Mouse (Mus musculus) liver, postnatal 0 days (tissue): ENCODE results near the gene Lig1. TPM values are rescaled to one million over a fixed set of nuclear protein-coding genes. Genes with fewer than 3 reads are reported as not detected.

Experiments
- ATAC-seq: fragments of 200-750 bp; cut with Nextera tagmentation; 2 replicates; pipeline ENCODE4 v1.8.0; 2017; ENCODE audit warnings: mild to moderate bottlenecking, moderate library complexity
- DNase-seq: peaks from one replicate; pipeline ENCODE4 v3.0.0-alpha.2; 2016
- H3K27ac ChIP-seq: fragments of 300-500 bp; sonication (generic); 2 replicates; pipeline ENCODE4 v1.5.1; 2014; ENCODE audit warnings: antibody characterized with exemption, moderate library complexity, mild to moderate bottlenecking, low read depth
- H3K27me3 ChIP-seq: fragments of 300-500 bp; sonication (generic); 2 replicates; pipeline ENCODE4 v1.6.1; 2014; ENCODE audit warnings: low read length, control low read depth, mixed read lengths; ENCODE audit not compliant: insufficient read depth
- H3K36me3 ChIP-seq: fragments of 300-500 bp; sonication (generic); replicated peaks from 2 replicates; pipeline ENCODE4 v1.6.1; 2014; ENCODE audit warnings: mild to moderate bottlenecking, control low read depth, low read length, moderate library complexity, mixed read lengths; ENCODE audit not compliant: insufficient read depth
- H3K4me1 ChIP-seq: fragments of 300-500 bp; sonication (generic); 2 replicates; pipeline ENCODE4 v1.6.1; 2014; ENCODE audit warnings: antibody characterized with exemption, mild to moderate bottlenecking, control low read depth; ENCODE audit not compliant: insufficient read depth
- H3K4me2 ChIP-seq: fragments of 300-500 bp; sonication (generic); 2 replicates; pipeline ENCODE4 v1.6.1; 2014; ENCODE audit warnings: low read depth, mild to moderate bottlenecking, low read length, moderate library complexity, mixed read lengths
- H3K4me3 ChIP-seq: fragments of 300-500 bp; sonication (generic); 2 replicates; pipeline ENCODE4 v1.5.1; 2014; ENCODE audit warnings: low read depth, low read length
- H3K9ac ChIP-seq: fragments of 300-500 bp; sonication (generic); replicated peaks from 2 replicates; pipeline ENCODE4 v1.6.1; 2014; ENCODE audit warnings: mild to moderate bottlenecking, moderate library complexity
- H3K9me3 ChIP-seq: fragments of 300-500 bp; sonication (generic); 2 replicates; pipeline ENCODE4 v1.6.1; 2016; ENCODE audit warnings: mild to moderate bottlenecking, control low read depth, low read length, mixed read lengths
- CTCF ChIP-seq: sonication (generic); IDR thresholded peaks from 2 replicates; pipeline ENCODE4 v1.5.1; 2016; ENCODE audit warnings: antibody characterized with exemption, low read depth
- EP300 ChIP-seq: IDR thresholded peaks from 2 replicates; pipeline ENCODE4 v1.6.1; 2016; ENCODE audit warnings: antibody characterized with exemption, low read depth, mild to moderate bottlenecking
- WGBS: fragments of 180-500 bp; shearing (Covaris S2); extraction: QIAGEN DNeasy Blood & Tissue Kit; methylation state at CpG from one replicate; pipeline ENCODE4 v1.1.7; 2014; ENCODE audit not compliant: insufficient replicate concordance; 5-methylcytosine and 5-hydroxymethylcytosine counted together
- polyA plus RNA-seq: library from polyadenylated mRNA; unstranded; fragments of >200 nt; fragmentation: Nextera tagmentation; extraction: Ambion mirVana; gene quantifications from 2 replicates; pipeline ENCODE4 v1.2.1, GENCODE M21; 2015

The Lig1 gene
- polyA plus RNA-seq: 50.9 and 60.5 TPM in 2 replicates

DNA sequence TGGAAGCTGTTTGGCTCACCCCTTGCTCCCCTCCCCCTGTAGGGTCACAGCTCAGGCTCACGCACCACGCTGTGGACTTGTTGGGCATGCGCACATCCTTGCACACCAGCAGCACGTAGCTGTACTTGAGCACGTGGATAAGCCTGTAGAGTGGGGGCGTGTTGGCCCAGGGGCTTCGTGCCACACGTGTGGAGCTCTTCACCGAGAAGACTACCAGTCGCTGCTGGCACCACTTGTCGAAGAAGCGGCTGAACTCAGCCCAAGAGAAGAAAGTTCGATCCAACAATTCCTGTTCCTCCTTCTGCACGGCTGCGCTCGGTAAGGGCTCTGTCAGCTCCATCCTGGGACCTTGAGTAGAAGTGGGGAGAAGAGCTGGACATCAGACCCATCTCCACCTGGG, at the start of gene Lig1:
Gene Lig1 (plus strand): TSS at position 203 of the 400 bp plus-strand sequence.
- 93% methylated on average over 16 of the region's 16 CpGs for WGBS
- TF ChIP-seq CTCF: no peak
- H3K27ac ChIP-seq: peak within 1 kb of the TSS; percentile 85; the same call in 1 of the 2 replicates

DNA sequence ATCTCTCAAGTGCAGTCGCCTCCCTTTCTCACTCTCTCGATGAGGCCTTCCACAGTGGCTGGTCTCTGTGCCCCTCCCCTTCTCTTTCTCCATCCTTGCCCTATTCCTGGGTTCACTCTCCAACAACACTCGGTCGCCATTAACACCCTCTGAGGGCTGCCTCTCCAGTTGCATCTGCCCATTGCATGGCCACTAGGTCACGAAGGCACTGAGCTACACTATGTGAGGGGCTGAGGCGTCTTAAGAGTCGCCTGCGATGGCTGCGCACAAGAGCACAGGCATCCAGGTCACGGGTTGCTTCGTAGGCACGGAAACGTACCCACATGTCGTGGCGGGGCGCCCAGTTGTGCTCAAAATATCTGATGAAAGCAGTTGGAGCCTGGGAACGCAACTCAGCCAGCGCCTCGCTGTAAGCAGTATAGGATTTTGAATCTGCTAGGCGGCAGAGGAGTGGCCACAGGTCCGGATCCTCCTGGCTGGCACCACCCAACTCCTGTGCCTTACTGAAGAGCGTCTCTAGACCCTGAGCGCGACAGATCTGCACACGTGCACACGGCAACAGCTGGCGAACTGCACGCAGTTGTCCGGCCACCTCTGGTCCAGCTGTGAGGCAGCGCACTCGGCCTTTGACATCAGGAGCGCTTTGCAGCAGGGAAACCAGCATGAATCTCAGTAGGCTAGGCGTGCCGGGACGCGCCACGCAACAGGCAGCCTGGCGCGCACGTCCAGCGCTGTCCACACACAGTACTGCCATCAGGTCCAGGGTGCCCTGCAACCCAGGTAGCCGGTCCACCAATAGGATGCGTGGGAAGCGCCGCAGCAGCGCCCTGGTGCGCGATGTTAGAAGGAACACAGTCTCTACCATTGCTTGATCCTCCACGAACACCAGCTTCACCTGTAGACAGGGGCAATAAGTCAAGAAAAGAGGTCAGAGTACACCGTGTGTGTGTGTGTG, 16.1 kb upstream of the Lig1 start:
- no peak overlapping the region for H3K9ac ChIP-seq

More for the DNA sequence above, at the start of gene Lig1:
- Histone ChIP-seq H3K9me3 (no peaks in the 10 kb centered on the region), H3K36me3 (peaks cover 16% of the 10 kb centered on the region; the same call in 1 of the 2 replicates), H3K9ac (peak within 1 kb of the TSS; percentile 66), H3K4me1 (peaks cover 6% of the 10 kb centered on the region), H3K4me3 (peak within 1 kb of the TSS; percentile 74), H3K4me2 (peak within 1 kb of the TSS; percentile 96), H3K27me3 (no peaks in the 10 kb centered on the region)
- DNase-seq (no peak), ATAC-seq (no peak)

DNA sequence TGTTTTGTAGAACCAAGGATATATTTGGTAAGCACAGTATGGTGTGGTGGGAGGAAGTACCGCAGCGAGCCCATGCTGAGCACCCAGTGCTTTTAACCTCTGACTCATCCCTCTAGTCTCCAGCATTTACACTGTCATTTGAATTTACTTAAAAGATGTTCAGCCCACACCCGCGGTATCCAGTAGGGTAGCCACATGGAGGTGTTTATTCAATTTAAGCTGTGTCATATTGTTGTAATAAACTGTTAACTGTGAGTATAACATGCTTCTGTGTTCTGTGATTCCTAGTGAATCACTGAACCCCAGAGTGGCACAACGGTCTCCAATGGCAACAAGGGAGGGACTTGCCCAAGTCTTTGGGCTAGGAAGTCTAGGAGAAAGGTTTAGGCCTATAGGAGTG, 13.2 kb upstream of the Lig1 start:
- Histone ChIP-seq H3K27me3 (no peaks in the 10 kb centered on the region), H3K9me3 (no peaks in the 10 kb centered on the region), H3K4me3 (no peak overlapping the region), H3K27ac (no peak overlapping the region), H3K36me3 (no peaks in the 10 kb centered on the region), H3K9ac (no peak overlapping the region), H3K4me1 (no peaks in the 10 kb centered on the region), H3K4me2 (no peak overlapping the region)
- no peak for TF ChIP-seq CTCF
- TF ChIP-seq EP300: no peak
- WGBS: 79% methylated on average over 5 of the region's 5 CpGs
- no peak for DNase-seq
- no peak for ATAC-seq

More for the DNA sequence above, 16.1 kb upstream of the Lig1 start:
- Histone ChIP-seq H3K4me3 (no peak overlapping the region), H3K4me2 (no peak overlapping the region), H3K27ac (no peak overlapping the region), H3K36me3 (no peaks in the 10 kb centered on the region), H3K27me3 (no peaks in the 10 kb centered on the region), H3K9me3 (no peaks in the 10 kb centered on the region), H3K4me1 (no peaks in the 10 kb centered on the region)
- ATAC-seq (no peak), DNase-seq (no peak)
- WGBS: 48% methylated on average over 50 of the region's 50 CpGs
- TF ChIP-seq EP300 (no peak), CTCF (no peak)

DNA sequence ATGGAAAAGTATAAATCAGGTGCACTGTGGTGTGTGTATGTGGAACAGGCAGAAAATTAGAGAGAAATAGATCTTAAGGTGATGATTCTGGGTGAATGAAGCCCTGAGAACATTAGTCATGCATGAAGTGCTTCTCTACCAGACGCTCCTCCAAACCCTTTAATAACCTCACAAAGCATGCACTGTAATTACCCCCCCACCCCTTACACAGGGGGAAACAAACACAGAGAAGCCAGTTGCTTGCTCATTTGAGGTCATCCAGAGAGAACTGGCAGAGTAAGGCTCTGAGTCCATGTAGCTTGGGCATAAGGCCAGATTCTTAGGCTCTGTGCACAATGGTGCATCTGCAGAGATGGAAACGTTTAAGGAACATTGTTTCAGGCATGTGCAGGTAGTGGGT, 12.7 kb upstream of the Lig1 start:
- no peaks in the 10 kb centered on the region for H3K27me3 ChIP-seq
- ATAC-seq (no peak), DNase-seq (no peak)
- 74% methylated on average over 2 of the region's 2 CpGs for WGBS
- H3K9me3 ChIP-seq: no peaks in the 10 kb centered on the region
- H3K4me2 ChIP-seq: no peak overlapping the region
- H3K9ac ChIP-seq: no peak overlapping the region
- no peak overlapping the region for H3K27ac ChIP-seq
- H3K4me1 ChIP-seq: no peaks in the 10 kb centered on the region
- no peak overlapping the region for H3K4me3 ChIP-seq
- H3K36me3 ChIP-seq: no peaks in the 10 kb centered on the region
- no peak for TF ChIP-seq EP300
- no peak for TF ChIP-seq CTCF

DNA sequence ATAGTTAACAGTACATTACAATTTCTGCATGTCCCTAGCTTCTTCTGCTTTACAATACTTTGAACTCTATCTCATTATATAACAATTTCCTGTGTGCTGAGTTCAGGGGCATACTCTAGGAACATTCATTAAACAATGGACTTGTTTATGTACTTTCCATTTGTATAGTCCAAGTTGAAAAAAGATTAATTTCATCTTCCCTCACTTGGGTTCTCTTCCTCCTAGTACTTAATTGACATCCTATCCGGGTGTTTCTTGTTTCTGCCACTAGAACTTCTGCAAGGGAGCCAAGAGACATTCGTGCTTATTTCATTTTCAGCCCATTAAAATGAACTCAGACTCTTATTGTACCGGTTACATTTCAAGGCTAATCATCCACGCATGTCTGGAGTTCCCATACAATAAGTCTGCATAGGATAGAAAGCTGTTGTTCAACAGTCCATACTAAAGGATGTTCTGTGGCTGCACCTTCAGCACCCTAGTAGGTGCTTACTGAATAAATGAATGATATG, 8.3 kb upstream of the Lig1 start:
- TF ChIP-seq CTCF (no peak), EP300 (no peak)
- H3K27me3 ChIP-seq: no peaks in the 10 kb centered on the region
- no peaks in the 10 kb centered on the region for H3K36me3 ChIP-seq
- no peaks in the 10 kb centered on the region for H3K4me1 ChIP-seq
- no peak overlapping the region for H3K4me3 ChIP-seq
- no peak for ATAC-seq
- 85% methylated on average over 4 of the region's 4 CpGs for WGBS
- no peak overlapping the region for H3K4me2 ChIP-seq
- H3K9me3 ChIP-seq: no peaks in the 10 kb centered on the region
- no peak overlapping the region for H3K27ac ChIP-seq
- no peak overlapping the region for H3K9ac ChIP-seq
- DNase-seq: no peak

DNA sequence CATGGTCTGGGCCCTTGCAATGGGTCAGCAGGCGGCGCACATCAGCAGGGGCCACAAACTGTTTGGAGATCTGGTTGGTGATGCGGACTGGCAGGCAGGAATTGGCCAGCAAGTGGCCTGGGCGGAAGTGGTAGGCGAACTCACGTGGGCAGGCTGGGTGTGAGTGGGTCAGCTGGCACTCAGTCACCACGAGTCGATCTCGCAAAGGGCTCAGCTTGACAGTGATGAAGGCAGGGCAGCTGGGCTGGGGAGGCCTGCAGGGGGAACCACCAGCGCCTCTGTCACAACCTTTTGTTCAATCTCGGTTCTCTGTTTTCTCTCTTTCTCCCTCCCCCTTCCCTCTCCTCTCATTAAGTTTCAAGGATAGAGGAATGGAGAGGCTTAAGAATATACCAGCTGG, 7.7 kb upstream of the Lig1 start:
- ATAC-seq: no peak
- no peak overlapping the region for H3K4me2 ChIP-seq
- TF ChIP-seq CTCF: no peak
- no peak for TF ChIP-seq EP300

More for the DNA sequence above, 7.7 kb upstream of the Lig1 start:
- H3K9me3 ChIP-seq: no peaks in the 10 kb centered on the region
- H3K4me3 ChIP-seq: no peak overlapping the region
- no peaks in the 10 kb centered on the region for H3K4me1 ChIP-seq
- H3K9ac ChIP-seq: no peak overlapping the region
- DNase-seq: no peak
- H3K27ac ChIP-seq: no peak overlapping the region
- H3K36me3 ChIP-seq: no peaks in the 10 kb centered on the region
- H3K27me3 ChIP-seq: no peaks in the 10 kb centered on the region
- 82% methylated on average over 11 of the region's 11 CpGs for WGBS
